Mouse (Mus musculus) bone marrow, adult 2 months (tissue): Measurements from ENCODE around the gene Olfr351.

Source experiments
- CTCF ChIP-seq: fragments of 200-500 bp; IDR thresholded peaks from 2 replicates; pipeline ENCODE4 v1.5.1; 2011; ENCODE audit warnings: low read length, control low read depth; ENCODE audit not compliant: control insufficient read depth, insufficient read depth
- POLR2A ChIP-seq: fragments of 200-500 bp; IDR thresholded peaks from 2 replicates; pipeline ENCODE4 v1.6.1; 2011; ENCODE audit warnings: low read depth, mild to moderate bottlenecking, control low read depth, low read length, borderline replicate concordance; ENCODE audit not compliant: control insufficient read depth

DNA sequence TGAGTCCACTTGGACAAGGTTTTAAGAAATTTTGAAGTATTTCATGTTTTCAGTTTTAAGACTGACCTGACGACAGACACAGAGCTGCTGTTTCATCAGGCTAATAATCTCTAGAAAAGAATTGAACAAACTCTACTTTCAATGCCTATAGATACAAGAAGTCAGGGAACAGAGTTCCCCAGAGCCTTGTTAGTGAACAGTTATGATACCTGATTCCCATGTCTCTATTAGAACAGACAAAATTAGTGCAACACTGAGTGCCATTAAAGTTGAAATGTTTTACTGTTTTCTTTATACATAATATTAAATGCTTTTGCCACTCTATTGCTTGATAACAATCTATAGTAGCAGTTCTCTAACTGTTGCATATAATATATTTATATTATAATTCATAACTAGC is at the start of gene Olfr351:
- TF ChIP-seq CTCF (no peak), POLR2A (no peak)
